In genomic region chr14:11812291-11812690, GRCm38 (mm10) we compare ENCODE assay signal across 21 mouse cellular contexts.
"Had no signal": no experiment of that assay in that cellular context is flagged by ENCODE, and none has a peak within 500 bp of the region (broad histone marks: within the 10 kb centered on the region; RNA-seq: fewer than 3 reads in every experiment).

No protein-coding gene starts in this region.

- DNase-seq: kidney, adult 18-20 months; kidney, postnatal 10 days; kidney, postnatal 36 days; liver; lung, adult 18-20 months; lung, postnatal 10 days; lung, postnatal 36 days; midbrain, embryonic 14.5 days; right cerebral cortex, postnatal 14 days; right cerebral cortex, postnatal 4 days; thymus, adult 2 months; thymus, postnatal 14 days; thymus, postnatal 4 days had no signal

- H3K27me3 ChIP-seq: limb, embryonic 13.5 days; liver, embryonic 12.5 days; liver, embryonic 15.5 days; lung, embryonic 15.5 days; megakaryocyte, embryonic 14.5 days; neural tube, embryonic 13.5 days had no signal

- H3K4me1 ChIP-seq: liver, embryonic 12.5 days; liver, embryonic 15.5 days had no signal

- H3K27ac ChIP-seq: limb, embryonic 13.5 days; liver, embryonic 12.5 days; liver, embryonic 15.5 days; midbrain, embryonic 10.5 days; neural tube, embryonic 13.5 days; stomach, postnatal 0 days had no signal

- H3K9me3 ChIP-seq: limb, embryonic 13.5 days; liver, embryonic 12.5 days; liver, embryonic 15.5 days; lung, embryonic 15.5 days; megakaryocyte, embryonic 14.5 days; midbrain, embryonic 10.5 days; neural tube, embryonic 13.5 days had no signal

- H3K9ac ChIP-seq: limb, embryonic 13.5 days; liver, embryonic 12.5 days; liver, embryonic 15.5 days; lung, embryonic 15.5 days; neural tube, embryonic 13.5 days had no signal

- H3K36me3 ChIP-seq: limb, embryonic 13.5 days; liver, embryonic 12.5 days; liver, embryonic 15.5 days; lung, embryonic 15.5 days; midbrain, embryonic 10.5 days; neural tube, embryonic 13.5 days had no signal

- H3K4me3 ChIP-seq: limb, embryonic 13.5 days; liver, embryonic 12.5 days; liver, embryonic 15.5 days; lung, embryonic 15.5 days; megakaryocyte, embryonic 14.5 days; midbrain, embryonic 10.5 days; neural tube, embryonic 13.5 days had no signal
